Mouse (Mus musculus) gastrocnemius, postnatal 36 days (tissue): ENCODE measurements at regions not wholly inside any gene's neighbourhood (a gene's known extent, or its start where the extent isn't known, plus 50 kb on each side); places are given as distances from the start of the nearest gene placed in this dataset.

Experiments used
- DNase-seq, 2 experiments: peaks; one replicate each; pipeline ENCODE4 v3.0.0; 2022
- intact Hi-C: fragments of 180-260 bp; cut with DNase I; formaldehyde crosslinking; loops from one replicate; pipeline ENCODE4 v1.15.1; 2025

GRCm38 (mm10) chr4:29034406-29034805 lies 221.5 kb downstream of the Epha7 start:
- intact Hi-C loops = no loop called here

GRCm38 (mm10) chr4:29039993-29040392 lies 227.1 kb downstream of the Epha7 start:
- DNase-seq = no peak
- intact Hi-C loops = no loop called here

More at GRCm38 (mm10) chr4:29034406-29034805, 221.5 kb downstream of the Epha7 start:
- DNase-seq = no peak

DNA sequence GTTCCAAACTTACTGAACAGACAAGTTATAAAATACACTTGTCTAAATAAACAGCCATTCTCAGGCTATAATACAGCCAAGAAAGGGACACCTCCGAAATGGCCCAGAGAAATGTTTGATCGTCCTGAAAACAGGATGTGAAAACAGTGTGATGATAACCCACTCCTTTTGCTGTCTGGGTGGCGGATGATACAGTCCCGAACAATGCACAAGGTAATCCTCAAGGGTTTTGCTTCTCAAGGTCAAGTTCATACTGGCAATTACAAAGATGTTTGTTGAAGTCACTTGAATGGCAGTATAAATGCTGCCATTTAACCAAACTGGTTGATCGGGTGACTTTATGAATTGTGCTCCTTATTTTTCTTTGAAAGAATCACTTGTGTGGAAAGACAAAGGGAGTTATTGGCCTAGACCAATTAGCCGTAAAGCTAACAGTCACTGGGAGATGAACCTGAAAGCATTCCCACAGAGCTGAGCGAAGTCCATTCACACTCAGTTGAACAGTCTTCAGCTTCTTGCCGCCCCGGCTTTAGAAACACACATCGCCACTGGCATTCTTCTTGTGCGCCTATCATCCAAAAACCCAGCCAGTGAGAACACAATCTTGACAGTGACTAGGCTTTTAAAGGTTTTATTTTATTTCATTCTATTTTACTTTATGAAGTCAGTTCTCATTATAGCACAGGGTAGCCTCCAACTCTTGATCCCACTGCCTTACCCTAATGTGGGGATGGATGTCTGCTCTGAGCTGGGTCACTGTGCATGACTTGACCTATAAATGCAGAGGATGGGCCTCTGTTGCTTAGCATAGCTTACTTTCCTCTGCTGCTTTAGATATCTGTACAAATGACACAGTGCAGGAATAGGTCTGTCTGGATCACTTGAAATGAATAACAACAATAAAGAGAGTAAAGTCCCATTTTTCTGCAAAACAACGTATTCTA lies 256.0 kb downstream of the Epha7 start:
- no peak for DNase-seq
- intact Hi-C loops = no loop called here

DNA sequence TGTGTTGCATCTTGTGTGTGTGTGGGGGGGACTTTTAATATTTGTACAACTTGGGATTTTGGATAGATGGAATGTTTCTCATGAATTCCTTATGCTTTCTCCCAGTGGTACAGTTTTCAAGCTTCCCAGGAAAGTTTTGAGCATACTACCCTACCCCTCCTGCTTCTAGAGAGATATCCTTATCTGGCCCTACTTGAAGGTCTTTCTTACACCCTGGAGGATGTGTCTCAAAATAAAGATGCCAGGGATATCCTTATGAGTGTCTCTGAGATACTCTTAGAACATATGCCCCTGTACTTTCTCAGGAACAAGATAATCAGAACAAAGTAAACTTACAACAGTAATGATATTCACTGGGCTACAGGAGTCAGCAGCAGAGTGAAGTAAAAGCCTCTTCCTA lies 261.3 kb downstream of the Epha7 start:
- intact Hi-C loops = no loop called here
- no peak for DNase-seq

DNA sequence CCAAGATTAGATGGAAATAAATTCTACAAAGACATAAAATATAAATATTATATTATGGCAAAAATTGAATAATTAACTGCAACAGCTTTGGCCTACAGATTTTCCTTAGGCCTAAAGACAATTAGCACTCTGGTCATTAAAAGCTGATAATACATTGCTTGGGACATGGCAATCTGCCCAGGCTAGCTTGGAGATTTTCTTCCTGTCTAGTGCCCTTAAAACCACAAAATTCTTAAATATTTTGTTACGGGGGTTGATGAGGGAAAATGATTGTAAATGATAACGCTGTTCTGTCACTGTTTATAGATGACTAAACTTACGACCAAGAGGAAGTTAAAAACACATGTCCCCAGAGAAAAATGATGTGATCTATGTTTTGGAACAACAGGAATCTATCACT lies 261.9 kb downstream of the Epha7 start:
- intact Hi-C loops = no loop called here
- no peak for DNase-seq

- intact Hi-C loops = no loop called here
Observed at GRCm38 (mm10) chr4:29076683-29077082, 263.8 kb downstream of the Epha7 start.

GRCm38 (mm10) chr4:29078391-29078790 lies 265.5 kb downstream of the Epha7 start:
- DNase-seq = no peak
- intact Hi-C loops = no loop called here

More at GRCm38 (mm10) chr4:29076683-29077082, 263.8 kb downstream of the Epha7 start:
- no peak for DNase-seq

DNA sequence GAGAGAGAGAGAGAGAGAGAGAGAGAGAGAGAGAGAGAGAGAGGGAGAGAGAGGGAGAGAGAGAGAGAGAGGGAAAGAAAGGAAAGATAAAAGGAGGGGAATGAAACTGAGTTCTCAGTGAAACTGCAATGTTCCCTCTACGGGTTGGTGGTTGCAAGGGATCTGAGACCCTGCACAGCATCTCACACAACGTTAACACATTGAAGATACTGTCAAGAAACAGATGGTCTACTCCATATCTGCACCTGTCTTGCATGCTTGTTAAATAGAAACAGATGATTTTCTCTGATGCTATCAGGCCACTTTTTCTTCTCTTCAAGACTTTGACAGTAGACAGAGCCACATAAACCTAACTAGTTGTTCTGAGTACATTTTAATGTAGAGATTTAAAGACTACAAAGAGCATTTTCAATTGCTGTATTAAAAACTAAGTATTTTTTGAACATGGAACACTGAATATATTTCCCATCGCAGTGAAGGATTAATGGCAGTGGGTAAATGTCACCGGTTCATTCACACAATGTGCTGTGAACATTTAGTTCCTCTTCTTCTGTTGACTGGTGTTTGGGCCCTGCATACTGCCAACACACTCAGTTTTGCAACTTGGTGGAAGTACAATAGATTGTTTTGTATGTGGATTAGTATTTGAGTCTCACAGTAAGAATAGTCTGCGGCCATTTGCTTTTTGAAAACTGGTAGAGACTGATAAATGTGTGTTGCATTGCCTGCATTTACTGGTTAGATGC lies 270.8 kb downstream of the Epha7 start:
- intact Hi-C loops = no loop called here

DNA sequence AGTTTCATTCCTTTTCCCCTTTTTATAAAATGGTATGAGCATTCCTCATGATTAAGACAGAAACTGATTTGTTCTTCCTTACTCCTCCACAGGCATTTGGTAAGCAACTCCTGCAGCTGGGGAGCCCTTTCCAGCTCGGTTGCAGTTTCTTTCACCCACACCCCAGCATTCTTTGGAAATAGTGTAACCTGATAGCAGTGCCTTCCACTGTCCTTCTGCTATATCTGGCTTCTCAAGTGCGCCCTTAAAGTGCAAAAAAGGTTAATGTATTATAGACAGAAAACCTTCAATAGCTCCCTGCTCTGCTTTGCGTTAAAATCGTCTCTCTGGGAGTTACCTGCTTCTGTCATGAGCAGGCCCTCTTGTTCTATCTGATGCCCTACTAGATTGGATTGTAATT lies 278.0 kb downstream of the Epha7 start:
- intact Hi-C loops = no loop called here
- DNase-seq = no peak

More for the DNA sequence above, 270.8 kb downstream of the Epha7 start:
- no peak for DNase-seq

- DNase-seq = no peak
- intact Hi-C loops = no loop called here
Observed at GRCm38 (mm10) chr4:29091495-29092211, 278.7 kb downstream of the Epha7 start.

DNA sequence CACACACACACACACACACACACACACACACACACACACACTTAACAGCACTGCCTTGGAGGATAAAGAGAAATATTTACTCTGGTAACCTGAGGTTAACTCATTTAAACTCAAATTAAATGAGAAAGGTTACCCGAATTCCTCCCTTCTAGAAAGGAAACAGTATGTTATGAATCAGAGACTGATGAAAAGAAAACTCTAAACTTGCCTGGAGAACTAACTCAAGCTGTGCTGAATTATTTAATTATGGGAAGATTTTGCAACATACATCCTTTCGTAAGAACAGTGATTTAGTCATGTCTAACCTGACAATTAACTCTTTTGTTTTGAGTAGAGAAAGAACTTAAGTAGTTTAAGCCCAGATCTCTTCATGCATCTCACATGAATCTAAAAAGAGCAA lies 289.4 kb downstream of the Epha7 start:
- intact Hi-C loops = no loop called here
- DNase-seq = no peak

DNA sequence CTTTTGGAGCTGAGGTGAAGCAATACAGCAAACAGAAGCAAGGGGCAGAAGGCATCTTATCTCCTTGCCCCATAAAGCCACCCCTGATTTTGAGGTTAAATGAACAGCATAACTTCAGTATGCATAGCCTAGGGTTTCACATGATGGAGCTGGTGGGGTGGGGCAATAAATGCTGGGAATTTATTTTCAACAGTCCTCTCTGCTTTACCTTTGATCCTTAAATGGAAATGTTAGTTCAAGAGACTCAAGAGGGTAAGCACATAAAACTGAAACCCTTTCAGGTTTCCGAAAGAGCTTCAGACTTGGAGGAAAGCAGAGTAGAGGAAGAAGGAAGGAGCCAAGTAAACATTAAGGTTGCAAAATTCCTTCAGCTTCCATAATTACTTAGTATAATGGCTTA lies 290.5 kb downstream of the Epha7 start:
- intact Hi-C loops = no loop called here
- no peak for DNase-seq

- intact Hi-C loops = no loop called here
- DNase-seq = no peak
Observed at GRCm38 (mm10) chr4:29112552-29112951, 299.6 kb downstream of the Epha7 start.

DNA sequence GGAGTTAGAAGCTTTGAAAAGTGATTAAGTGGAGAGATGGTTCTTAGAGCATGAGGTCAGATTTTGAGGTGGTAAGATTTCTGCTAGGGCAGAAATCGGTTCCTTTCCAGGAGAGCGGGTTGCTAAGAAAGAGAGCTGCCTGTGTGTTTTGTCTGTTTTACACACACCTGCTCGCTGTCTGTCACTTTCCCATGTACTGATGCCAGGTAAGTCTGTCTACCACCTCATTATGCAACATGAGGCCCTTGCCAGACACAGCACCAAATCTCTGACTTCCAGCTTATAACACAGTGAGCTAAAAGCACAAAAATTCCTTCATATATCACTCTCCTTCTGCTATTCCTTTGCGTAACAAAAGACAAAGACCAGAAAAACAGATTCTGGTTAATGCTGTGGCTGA lies 304.1 kb downstream of the Epha7 start:
- intact Hi-C loops = no loop called here
- no peak for DNase-seq

DNA sequence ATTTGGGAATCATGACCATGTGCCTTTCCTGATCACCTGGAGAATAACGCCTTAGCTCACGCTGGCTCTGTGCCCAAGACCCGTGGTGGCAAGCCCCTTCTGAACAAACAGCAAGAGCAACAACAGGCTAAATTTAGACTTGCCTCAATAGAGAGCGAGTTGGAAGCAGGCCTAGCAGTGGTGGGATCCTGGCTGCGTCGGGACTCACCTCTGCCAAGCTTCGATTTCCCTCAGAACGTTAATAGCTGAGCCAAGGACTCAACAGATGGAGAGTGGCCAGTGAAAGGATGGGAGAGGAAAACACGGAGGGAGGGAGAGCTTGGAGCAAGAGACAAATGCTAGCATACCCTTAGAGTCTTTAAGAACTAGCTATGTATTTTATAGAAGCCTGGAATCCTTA lies 305.0 kb downstream of the Epha7 start:
- intact Hi-C loops = no loop called here

GRCm38 (mm10) chr4:29118679-29119479 lies 305.9 kb downstream of the Epha7 start:
- no peak for DNase-seq
- intact Hi-C loops = no loop called here

More for the DNA sequence above, 305.0 kb downstream of the Epha7 start:
- peak in 1 of 2 experiments; percentile 21 for DNase-seq

- no peak for DNase-seq
- intact Hi-C loops = no loop called here
Observed at GRCm38 (mm10) chr4:29119480-29120153, 306.7 kb downstream of the Epha7 start.

- intact Hi-C loops = no loop called here
- DNase-seq = no peak
Observed at GRCm38 (mm10) chr4:29123697-29124377, 310.9 kb downstream of the Epha7 start.

DNA sequence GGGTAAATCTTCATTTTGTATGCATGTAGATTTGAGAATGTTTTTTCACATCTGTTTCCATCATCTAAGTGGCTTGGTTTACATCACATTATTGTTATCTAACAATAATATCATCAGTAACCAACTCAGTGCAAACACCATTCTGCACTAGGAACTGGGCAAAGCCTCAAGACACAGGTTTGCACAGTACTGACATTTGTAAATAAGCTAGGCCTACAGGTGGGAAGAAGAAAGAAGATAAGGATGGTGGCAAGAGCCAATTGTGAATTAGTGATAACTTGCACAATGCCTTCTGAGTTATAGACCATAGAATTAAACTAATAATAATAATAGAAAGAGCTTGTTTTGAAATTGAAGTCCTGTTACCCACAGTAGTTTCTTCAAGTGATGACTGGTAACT lies 317.6 kb downstream of the Epha7 start:
- DNase-seq = no peak
- intact Hi-C loops = no loop called here
